Mouse (Mus musculus) CH12F3 (cell line): ENCODE measurements around the gene Rmi1.
"Not testable (repeated sequence)": the region's sequence is repeated elsewhere in the genome, so short reads cannot be mapped to it uniquely, and the experiment has no call there.

Experiments used
- in situ Hi-C: fragments of 300-500 bp; cut with MboI; formaldehyde crosslinking; loops from 2 replicates; pipeline ENCODE4 v1.14.3; 2020; ENCODE audit warnings: low sequenced_read_pairs

Rmi1 gene

GRCm38 (mm10) chr13:58402003-58402743 is at the start of gene Rmi1:
Gene Rmi1 (plus strand): TSS chr13:58402248.
- in situ Hi-C loops = no loop called here

GRCm38 (mm10) chr13:58352996-58353395 is 49.1 kb upstream of the Rmi1 start:
- in situ Hi-C loops = no loop called here

GRCm38 (mm10) chr13:58358629-58359303 is 43.3 kb upstream of the Rmi1 start, which contains the start of gene Kif27:
Gene Kif27 (minus strand): TSS chr13:58359122.
- in situ Hi-C loops = no loop called here

- in situ Hi-C loops = no loop called here
Measured at GRCm38 (mm10) chr13:58359304-58359653, 42.8 kb upstream of the Rmi1 start.

GRCm38 (mm10) chr13:58364353-58365175 is 37.5 kb upstream of the Rmi1 start:
- in situ Hi-C loops = no loop called here

- in situ Hi-C loops = not testable (repeated sequence)
Measured at GRCm38 (mm10) chr13:58365179-58365578, 36.9 kb upstream of the Rmi1 start.

GRCm38 (mm10) chr13:58366373-58366772 is 35.7 kb upstream of the Rmi1 start:
- in situ Hi-C loops = no loop called here

GRCm38 (mm10) chr13:58367641-58368040 is 34.4 kb upstream of the Rmi1 start:
- in situ Hi-C loops = no loop called here

- in situ Hi-C loops = no loop called here
Measured at GRCm38 (mm10) chr13:58368835-58369234, 33.2 kb upstream of the Rmi1 start.

- in situ Hi-C loops = no loop called here
Measured at GRCm38 (mm10) chr13:58372278-58373152, 29.5 kb upstream of the Rmi1 start.

GRCm38 (mm10) chr13:58373153-58373470 is 28.9 kb upstream of the Rmi1 start:
- in situ Hi-C loops = no loop called here

GRCm38 (mm10) chr13:58384371-58384770 is 17.7 kb upstream of the Rmi1 start:
- in situ Hi-C loops = loop anchor here (25.0 kb wide), 1 partner anchor 222 kb away; the partner anchor contains the start of gene Idnk

- in situ Hi-C loops = loop anchor here (25.0 kb wide), 1 partner anchor 223 kb away; the partner anchor contains the start of gene Idnk
Measured at GRCm38 (mm10) chr13:58384779-58385546, 17.1 kb upstream of the Rmi1 start, which contains the start of gene 2210016F16Rik. Gene 2210016F16Rik (minus strand): TSS chr13:58385225.

- in situ Hi-C loops = loop anchor here (25.0 kb wide), 1 partner anchor 223 kb away; the partner anchor contains the start of gene Idnk
Measured at GRCm38 (mm10) chr13:58385547-58385920, 16.5 kb upstream of the Rmi1 start.

- in situ Hi-C loops = loop anchor here (25.0 kb wide), 1 partner anchor 226 kb away; the partner anchor contains the start of gene Idnk
Measured at GRCm38 (mm10) chr13:58387948-58388347, 14.1 kb upstream of the Rmi1 start.

- in situ Hi-C loops = loop anchor here (25.0 kb wide), 1 partner anchor 226 kb away; the partner anchor contains the start of gene Idnk
Measured at GRCm38 (mm10) chr13:58388379-58388778, 13.7 kb upstream of the Rmi1 start.

- in situ Hi-C loops = loop anchor here (25.0 kb wide), 1 partner anchor 227 kb away; the partner anchor contains the start of gene Idnk
Measured at GRCm38 (mm10) chr13:58389324-58389951, 12.6 kb upstream of the Rmi1 start.

GRCm38 (mm10) chr13:58394392-58394791 is 7.7 kb upstream of the Rmi1 start:
- in situ Hi-C loops = loop anchor here (25.0 kb wide), 1 partner anchor 232 kb away; the partner anchor contains the start of gene Idnk

GRCm38 (mm10) chr13:58397651-58398050 is 4.4 kb upstream of the Rmi1 start:
- in situ Hi-C loops = loop anchor here (25.0 kb wide), 1 partner anchor 235 kb away; the partner anchor contains the start of gene Idnk
